Mouse (Mus musculus) intestine, postnatal 0 days (tissue): ENCODE measurements around the gene Atp8b2. TPM values are rescaled to one million over a fixed set of nuclear protein-coding genes. Genes with fewer than 3 reads are reported as not detected.

Source experiments
- ATAC-seq: fragments of 200-750 bp; cut with Nextera tagmentation; 2 replicates; pipeline ENCODE4 v1.8.0; 2017; ENCODE audit warnings: mild to moderate bottlenecking, moderate TSS enrichment, moderate library complexity
- H3K27ac ChIP-seq: fragments of 300-500 bp; sonication (generic); 2 replicates; pipeline ENCODE4 v1.5.1; 2014; ENCODE audit warnings: mild to moderate bottlenecking, low read depth, low read length, moderate library complexity
- H3K27me3 ChIP-seq: fragments of 300-500 bp; sonication (generic); replicated peaks from 2 replicates; pipeline ENCODE4 v1.6.1; 2014; ENCODE audit warnings: low read length, mixed read lengths; ENCODE audit not compliant: control insufficient read depth, insufficient read depth
- H3K36me3 ChIP-seq: fragments of 300-500 bp; sonication (generic); 2 replicates; pipeline ENCODE4 v1.6.1; 2014; ENCODE audit warnings: mild to moderate bottlenecking, moderate library complexity; ENCODE audit not compliant: control insufficient read depth, insufficient read depth
- H3K4me1 ChIP-seq: fragments of 300-500 bp; sonication (generic); replicated peaks from 2 replicates; pipeline ENCODE4 v1.6.1; 2014; ENCODE audit warnings: antibody characterized with exemption, low read length, mixed read lengths; ENCODE audit not compliant: control insufficient read depth, insufficient read depth
- H3K4me2 ChIP-seq: fragments of 300-500 bp; sonication (generic); replicated peaks from 2 replicates; pipeline ENCODE4 v1.6.1; 2014; ENCODE audit warnings: low read depth, mild to moderate bottlenecking, moderate library complexity
- H3K4me3 ChIP-seq: fragments of 300-500 bp; sonication (generic); 2 replicates; pipeline ENCODE4 v1.5.1; 2014; ENCODE audit warnings: low read depth, low read length
- H3K9ac ChIP-seq: fragments of 300-500 bp; sonication (generic); 2 replicates; pipeline ENCODE4 v1.6.1; 2014; ENCODE audit warnings: mild to moderate bottlenecking, low read depth, low read length
- H3K9me3 ChIP-seq: fragments of 300-500 bp; sonication (generic); 2 replicates; pipeline ENCODE4 v1.6.1; 2016; ENCODE audit warnings: mixed run types; ENCODE audit not compliant: control insufficient read depth
- CTCF ChIP-seq: sonication (generic); IDR thresholded peaks from 2 replicates; pipeline ENCODE4 v1.5.1; 2016; ENCODE audit warnings: low read depth, mild to moderate bottlenecking, control low read depth, antibody characterized with exemption, moderate library complexity
- WGBS: fragments of 180-500 bp; shearing (Covaris S2); extraction: QIAGEN DNeasy Blood & Tissue Kit; methylation state at CpG from one replicate; pipeline ENCODE4 v1.1.7; 2014; 5-methylcytosine and 5-hydroxymethylcytosine counted together
- polyA plus RNA-seq: library from polyadenylated mRNA; unstranded; fragments of >200 nt; fragmentation: Nextera tagmentation; extraction: Ambion mirVana; gene quantifications from 2 replicates; pipeline ENCODE4 v1.2.1, GENCODE M21; 2015

Gene Atp8b2
- polyA plus RNA-seq, 1 experiment from 2014 or later, result 2.4 TPM

DNA sequence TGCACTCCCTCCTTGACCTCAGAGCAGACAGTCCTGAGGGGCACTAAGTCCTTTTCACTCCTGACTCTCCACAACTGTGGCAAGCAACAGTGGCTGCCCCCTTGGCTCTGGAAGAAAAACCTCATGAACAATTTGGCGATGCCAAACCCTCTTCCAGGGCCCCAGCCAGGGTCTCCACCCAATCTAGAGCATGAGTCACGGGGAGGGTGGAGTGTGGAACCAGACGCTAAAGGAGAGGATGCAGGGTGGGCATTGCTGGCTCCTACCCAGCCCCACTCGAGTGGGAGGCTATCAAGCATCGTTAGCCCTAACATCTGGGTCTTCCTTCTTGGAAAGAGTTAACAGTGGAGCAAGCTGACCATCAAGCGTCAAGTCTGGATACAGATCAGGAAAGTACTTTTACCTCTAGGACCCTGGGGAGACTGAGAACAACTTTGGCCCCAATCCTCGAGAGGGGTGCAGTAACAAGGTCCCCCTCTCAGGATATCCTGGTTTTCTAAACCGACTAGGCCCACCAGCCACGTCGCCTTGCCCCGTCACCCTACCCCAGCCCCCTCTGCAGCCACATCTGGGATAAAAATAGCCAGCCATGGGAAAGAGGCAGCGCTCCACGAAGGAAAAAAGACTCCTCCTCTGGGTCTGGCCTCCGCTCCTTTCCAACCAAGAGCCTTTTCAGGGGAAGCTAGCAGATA is 1.1 kb downstream of the Atp8b2 start:
- ATAC-seq, result no peak
- H3K4me1 ChIP-seq, result no peaks in the 10 kb centered on the region; the same call in 1 of the 2 replicates
- no peaks in the 10 kb centered on the region for H3K9me3 ChIP-seq
- H3K27ac ChIP-seq, result peak overlapping the region; percentile 89
- TF ChIP-seq CTCF, result no peak
- WGBS, result 16% methylated on average over 14 of the region's 14 CpGs
- H3K4me2 ChIP-seq, result peak overlapping the region; percentile 89
- peak overlapping the region; percentile 71; the same call in 1 of the 2 replicates for H3K9ac ChIP-seq
- H3K27me3 ChIP-seq, result peaks cover 13% of the 10 kb centered on the region
- H3K4me3 ChIP-seq, result peak overlapping the region; percentile 80
- peaks cover 10% of the 10 kb centered on the region for H3K36me3 ChIP-seq

- Histone ChIP-seq H3K4me3 (no peak overlapping the region), H3K9ac (no peak overlapping the region), H3K36me3 (peaks cover 18% of the 10 kb centered on the region), H3K9me3 (no peaks in the 10 kb centered on the region), H3K27me3 (peaks cover 13% of the 10 kb centered on the region), H3K4me1 (no peaks in the 10 kb centered on the region; the same call in 1 of the 2 replicates), H3K4me2 (peak overlapping the region; percentile 89), H3K27ac (no peak overlapping the region)
- WGBS, result 48% methylated on average over 4 of the region's 4 CpGs
- no peak for ATAC-seq
- TF ChIP-seq CTCF, result no peak
These were observed 1.9 kb downstream of the Atp8b2 start for GRCm38 (mm10) chr3:89961436-89961835.

DNA sequence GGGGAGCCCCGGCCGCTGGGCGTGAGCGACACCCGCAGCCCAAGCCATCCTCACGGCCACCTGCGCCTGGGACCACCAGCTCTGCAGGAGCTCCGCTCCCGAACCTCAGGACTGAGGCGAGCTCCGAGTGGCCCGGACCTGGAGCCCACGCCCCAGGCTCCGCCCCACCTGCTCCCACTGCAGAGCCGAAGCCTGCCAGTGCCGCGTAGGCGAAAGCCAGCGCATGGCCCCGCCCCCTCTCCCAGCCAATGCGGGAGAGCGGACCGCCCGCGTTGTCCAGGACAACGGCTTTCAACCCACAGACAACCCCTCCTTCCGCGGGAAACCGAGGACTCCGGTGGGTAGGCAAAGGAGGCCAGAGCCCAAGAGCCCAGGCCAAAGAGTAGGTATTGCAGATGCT is 2.8 kb downstream of the Atp8b2 start:
- Histone ChIP-seq H3K4me3 (peak overlapping the region; percentile 46), H3K36me3 (peaks cover 26% of the 10 kb centered on the region), H3K27me3 (peaks cover 13% of the 10 kb centered on the region), H3K9me3 (no peaks in the 10 kb centered on the region), H3K27ac (no peak overlapping the region), H3K4me2 (peak overlapping the region; percentile 89), H3K4me1 (no peaks in the 10 kb centered on the region; the same call in 1 of the 2 replicates), H3K9ac (peak overlapping the region; percentile 35)
- WGBS, result under 1% methylated on average over 29 of the region's 30 CpGs
- peak; percentile 74 for ATAC-seq
- TF ChIP-seq CTCF, result no peak

- no peak for TF ChIP-seq CTCF
- no peak overlapping the region for H3K4me2 ChIP-seq
- no peak overlapping the region for H3K27ac ChIP-seq
- H3K9ac ChIP-seq, result no peak overlapping the region
- no peaks in the 10 kb centered on the region for H3K9me3 ChIP-seq
- H3K36me3 ChIP-seq, result peaks cover 30% of the 10 kb centered on the region
- H3K4me3 ChIP-seq, result no peak overlapping the region
- 82% methylated on average over 4 of the region's 4 CpGs for WGBS
- peaks cover 13% of the 10 kb centered on the region for H3K27me3 ChIP-seq
- ATAC-seq, result no peak
- no peaks in the 10 kb centered on the region; the same call in 1 of the 2 replicates for H3K4me1 ChIP-seq
These were observed 3.9 kb downstream of the Atp8b2 start for GRCm38 (mm10) chr3:89959435-89959834.

DNA sequence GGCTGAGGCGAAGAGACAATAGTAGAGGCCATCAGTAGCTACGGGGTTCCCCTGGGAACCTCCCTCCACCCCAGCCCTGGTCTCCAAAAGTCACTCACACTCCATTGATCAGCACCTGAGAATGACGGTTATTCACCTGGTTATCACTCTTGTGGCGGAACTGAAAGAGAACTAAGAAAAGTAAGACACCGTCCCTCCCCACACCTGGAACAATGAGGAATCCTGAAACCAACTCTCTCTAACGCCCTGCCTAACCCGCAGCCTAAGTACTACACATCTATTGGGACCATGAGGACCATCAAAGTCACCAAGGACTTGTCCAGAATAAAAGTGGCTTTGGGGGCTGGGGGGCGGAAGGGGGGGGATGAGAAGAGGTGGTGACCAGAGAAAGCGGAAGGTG is 5.4 kb downstream of the Atp8b2 start:
- 96% methylated on average over 9 of the region's 9 CpGs for WGBS
- ATAC-seq, result no peak

DNA sequence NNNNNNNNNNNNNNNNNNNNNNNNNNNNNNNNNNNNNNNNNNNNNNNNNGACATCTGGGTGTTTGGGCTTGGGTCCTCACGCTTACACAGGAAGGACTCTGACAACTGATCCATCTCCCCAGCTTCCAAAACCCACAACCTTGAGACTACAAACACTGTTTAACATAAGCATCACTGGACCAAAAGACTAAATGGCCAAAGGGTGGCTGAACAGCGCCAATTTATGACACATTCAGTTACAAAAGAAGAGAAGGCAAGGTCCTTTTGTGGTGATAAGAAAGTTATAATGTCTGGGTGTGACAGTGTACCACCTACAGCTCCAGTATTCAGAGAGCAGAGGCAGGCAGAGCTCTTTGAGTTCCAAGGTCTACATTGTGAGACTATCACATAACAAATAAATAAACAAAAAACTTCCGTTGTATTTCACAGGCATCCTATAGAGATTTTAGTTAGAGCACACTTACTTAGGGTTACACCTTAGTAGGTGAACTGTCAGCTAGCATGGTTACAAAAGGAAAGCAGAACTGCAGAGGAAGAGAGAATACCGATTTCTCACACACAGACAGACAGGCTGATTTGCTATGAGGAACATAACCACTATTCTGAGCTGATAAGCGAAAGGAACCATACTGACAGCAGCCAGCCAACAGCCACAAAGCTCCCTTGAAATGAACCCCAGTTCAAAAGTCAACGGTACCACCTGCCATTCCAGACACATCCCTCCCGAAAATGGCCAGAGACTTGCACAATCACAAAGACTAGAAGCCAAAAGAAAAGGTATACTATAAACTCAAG is 6.9 kb downstream of the Atp8b2 start:
- Histone ChIP-seq H3K9me3 (no peaks in the 10 kb centered on the region), H3K4me1 (no peaks in the 10 kb centered on the region), H3K4me2 (no peak overlapping the region), H3K36me3 (peaks cover 46% of the 10 kb centered on the region), H3K9ac (no peak overlapping the region), H3K27me3 (no peaks in the 10 kb centered on the region), H3K27ac (no peak overlapping the region), H3K4me3 (no peak overlapping the region)
- TF ChIP-seq CTCF, result no peak
- 83% methylated on average over 7 of the region's 7 CpGs for WGBS
- ATAC-seq, result no peak

More for the DNA sequence above, 5.4 kb downstream of the Atp8b2 start:
- TF ChIP-seq CTCF, result no peak
- Histone ChIP-seq H3K4me2 (no peak overlapping the region), H3K9ac (no peak overlapping the region), H3K9me3 (no peaks in the 10 kb centered on the region), H3K27ac (no peak overlapping the region), H3K27me3 (peaks cover 8% of the 10 kb centered on the region), H3K4me3 (no peak overlapping the region), H3K36me3 (peaks cover 40% of the 10 kb centered on the region), H3K4me1 (no peaks in the 10 kb centered on the region)
